Mouse (Mus musculus) lung, adult 2 months (tissue): ENCODE data around the gene Pex5.

Experiments
- CTCF ChIP-seq: fragments of 200-500 bp; IDR thresholded peaks from 2 replicates; pipeline ENCODE4 v1.5.1; 2011; ENCODE audit warnings: mild to moderate bottlenecking, low read length, control low read depth; ENCODE audit not compliant: insufficient read depth
- POLR2A ChIP-seq: fragments of 200-500 bp; IDR thresholded peaks from 2 replicates; pipeline ENCODE4 v1.6.1; 2011; ENCODE audit warnings: low read depth, mild to moderate bottlenecking, control low read depth, low read length, borderline replicate concordance; ENCODE audit errors: extremely low read depth

- TF ChIP-seq CTCF: no peak
- TF ChIP-seq POLR2A: no peak
Observed at GRCm38 (mm10) chr6:124353246-124353645, 61.6 kb downstream of the Pex5 start.
